Mouse (Mus musculus) neural tube, embryonic 14.5 days (tissue): ENCODE data around the gene Ndufa1. TPM values are rescaled to one million over a fixed set of nuclear protein-coding genes. Genes with fewer than 3 reads are reported as not detected.
"Not testable (repeated sequence)": the region's sequence is repeated elsewhere in the genome, so short reads cannot be mapped to it uniquely, and the experiment has no call there.

ENCODE experiments used
- ATAC-seq: fragments of 200-750 bp; cut with Nextera tagmentation; 2 replicates; pipeline ENCODE4 v1.8.0; 2017; ENCODE audit warnings: low read depth, mild to moderate bottlenecking, moderate TSS enrichment, moderate library complexity
- H3K27ac ChIP-seq: fragments of 300-500 bp; sonication (generic); 2 replicates; pipeline ENCODE4 v1.5.1; 2014; ENCODE audit warnings: low read depth, mild to moderate bottlenecking, control low read depth, low read length, moderate library complexity, mixed read lengths
- H3K27me3 ChIP-seq: fragments of 300-500 bp; sonication (generic); 2 replicates; pipeline ENCODE4 v1.6.1; 2014; ENCODE audit warnings: low read length; ENCODE audit not compliant: control insufficient read depth, insufficient read depth
- H3K36me3 ChIP-seq: fragments of 300-500 bp; sonication (generic); 2 replicates; pipeline ENCODE4 v1.6.1; 2014; ENCODE audit warnings: low read length, mixed read lengths; ENCODE audit not compliant: control insufficient read depth, insufficient read depth
- H3K4me1 ChIP-seq: fragments of 300-500 bp; sonication (generic); 2 replicates; pipeline ENCODE4 v1.6.1; 2014; ENCODE audit warnings: low read length; ENCODE audit not compliant: control insufficient read depth, insufficient read depth
- H3K4me2 ChIP-seq: fragments of 300-500 bp; sonication (generic); 2 replicates; pipeline ENCODE4 v1.6.1; 2014; ENCODE audit warnings: mild to moderate bottlenecking, low read depth, low read length, control low read depth
- H3K4me3 ChIP-seq: fragments of 300-500 bp; sonication (generic); 2 replicates; pipeline ENCODE4 v1.5.1; 2014; ENCODE audit warnings: low read depth, low read length, control low read depth, mixed read lengths
- H3K9ac ChIP-seq: fragments of 300-500 bp; sonication (generic); replicated peaks from 2 replicates; pipeline ENCODE4 v1.6.1; 2014; ENCODE audit warnings: low read depth, mild to moderate bottlenecking, control low read depth, low read length, mixed read lengths
- H3K9me3 ChIP-seq: fragments of 300-500 bp; sonication (generic); 2 replicates; pipeline ENCODE4 v1.6.1; 2016; ENCODE audit warnings: low read length; ENCODE audit not compliant: control insufficient read depth
- WGBS: fragments of 180-500 bp; shearing (Covaris S2); extraction: QIAGEN DNeasy Blood & Tissue Kit; methylation state at CpG from one replicate; pipeline ENCODE4 v1.1.7; 2014; 5-methylcytosine and 5-hydroxymethylcytosine counted together
- polyA plus RNA-seq: library from polyadenylated mRNA; unstranded; fragments of >200 nt; fragmentation: Nextera tagmentation; extraction: Ambion mirVana; gene quantifications from 2 replicates; pipeline ENCODE4 v1.2.1, GENCODE M21; 2014

Gene Ndufa1
- polyA plus RNA-seq, 1 experiment from 2014 or later = 844 TPM

DNA sequence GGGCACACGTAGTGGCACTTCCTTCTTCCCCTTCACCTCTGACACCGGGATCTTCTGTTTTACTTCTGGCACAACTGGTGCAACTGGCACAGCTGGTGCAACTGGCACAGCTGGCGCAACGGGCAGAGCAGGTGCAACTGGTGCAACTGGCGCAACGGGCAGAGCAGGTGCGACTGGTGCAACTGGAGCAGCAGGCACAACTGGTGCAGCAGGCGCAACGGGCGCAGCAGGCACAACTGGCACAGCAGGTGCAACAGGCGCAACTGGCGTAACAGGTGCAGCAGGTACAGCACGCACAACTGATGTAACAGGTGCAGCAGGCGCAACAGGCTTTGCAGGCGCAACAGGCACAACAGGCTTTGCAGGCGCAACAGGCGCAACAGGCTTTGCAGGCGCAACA lies 27.8 kb downstream of the Ndufa1 start:
- no peak for ATAC-seq
- Histone ChIP-seq H3K4me1 (no peaks in the 10 kb centered on the region), H3K27me3 (no peaks in the 10 kb centered on the region), H3K4me2 (no peak overlapping the region), H3K9ac (no peak overlapping the region), H3K9me3 (no peaks in the 10 kb centered on the region), H3K4me3 (no peak overlapping the region), H3K27ac (no peak overlapping the region), H3K36me3 (no peaks in the 10 kb centered on the region)
- 76% methylated on average over 17 of the region's 18 CpGs for WGBS

DNA sequence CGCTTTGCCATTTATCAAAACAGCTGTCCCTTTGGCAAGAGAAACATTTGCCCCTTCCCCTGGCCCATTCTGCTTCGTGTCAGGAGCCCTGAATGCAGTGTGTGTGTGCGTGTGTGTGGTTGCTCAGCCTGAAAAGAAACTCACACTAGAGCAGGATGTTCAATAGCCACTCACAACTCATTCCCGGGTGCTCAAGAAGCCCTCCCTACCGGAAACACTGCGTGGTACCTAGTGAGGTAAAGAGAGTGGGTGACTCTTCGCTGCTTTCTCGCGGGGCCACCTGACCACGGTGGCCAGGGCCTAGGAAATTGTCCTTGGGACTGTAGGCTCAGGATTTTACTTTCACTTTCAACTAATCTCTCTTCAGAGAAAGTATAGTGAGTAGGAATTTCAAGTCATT lies 29.8 kb downstream of the Ndufa1 start:
- Histone ChIP-seq H3K4me2 (no peak overlapping the region), H3K27me3 (no peaks in the 10 kb centered on the region), H3K27ac (no peak overlapping the region), H3K4me3 (no peak overlapping the region), H3K4me1 (no peaks in the 10 kb centered on the region), H3K9me3 (no peaks in the 10 kb centered on the region), H3K9ac (no peak overlapping the region), H3K36me3 (no peaks in the 10 kb centered on the region)
- ATAC-seq = no peak
- 79% methylated on average over 10 of the region's 10 CpGs for WGBS

DNA sequence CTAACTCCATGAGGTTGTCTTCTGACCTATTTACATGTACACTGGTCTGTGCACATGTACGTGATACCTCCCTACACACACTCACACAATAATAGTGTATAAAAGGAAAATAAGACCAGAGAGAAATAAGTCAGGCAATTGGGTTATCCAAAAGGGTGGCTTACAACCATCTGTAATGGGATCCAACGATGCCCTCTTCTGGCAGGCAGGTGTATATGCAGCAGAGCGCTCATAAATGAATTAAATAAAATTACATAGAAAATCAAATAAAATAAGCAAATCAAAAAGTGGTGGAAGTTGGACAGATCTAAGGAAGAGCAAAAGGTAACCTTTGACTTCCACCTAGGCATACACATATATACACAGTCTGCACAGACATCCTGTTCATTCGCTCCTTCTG lies 33.1 kb downstream of the Ndufa1 start:
- no peaks in the 10 kb centered on the region for H3K4me1 ChIP-seq
- H3K36me3 ChIP-seq = no peaks in the 10 kb centered on the region
- no peaks in the 10 kb centered on the region for H3K9me3 ChIP-seq
- H3K4me2 ChIP-seq = no peak overlapping the region
- no peaks in the 10 kb centered on the region for H3K27me3 ChIP-seq
- 66% methylated on average over 4 of the region's 4 CpGs for WGBS
- no peak for ATAC-seq
- no peak overlapping the region for H3K27ac ChIP-seq
- H3K4me3 ChIP-seq = no peak overlapping the region
- no peak overlapping the region for H3K9ac ChIP-seq

DNA sequence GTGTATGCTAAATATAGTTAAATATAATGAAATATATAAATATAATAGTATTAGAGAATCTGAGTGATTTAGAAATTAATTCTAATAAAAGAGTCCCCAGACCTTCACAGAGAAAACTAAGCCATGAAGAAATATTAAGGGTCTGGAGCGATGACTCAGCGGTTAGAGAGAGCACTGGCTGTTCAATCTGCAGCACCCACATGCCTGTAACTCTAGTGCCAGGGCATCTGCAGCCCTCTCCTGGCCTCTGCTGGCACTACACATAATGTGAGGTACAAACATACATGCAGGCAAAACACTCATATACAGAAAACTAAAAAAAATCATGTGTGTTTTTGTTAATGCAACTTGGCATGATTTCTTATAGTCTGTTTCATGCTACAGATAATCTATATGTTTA lies 46.0 kb downstream of the Ndufa1 start:
- Histone ChIP-seq H3K4me1 (no peaks in the 10 kb centered on the region), H3K4me2 (no peak overlapping the region), H3K36me3 (no peaks in the 10 kb centered on the region), H3K4me3 (no peak overlapping the region), H3K27me3 (no peaks in the 10 kb centered on the region), H3K9me3 (no peaks in the 10 kb centered on the region), H3K27ac (no peak overlapping the region), H3K9ac (no peak overlapping the region)
- no peak for ATAC-seq
- 93% methylated on average over 2 of the region's 2 CpGs for WGBS

DNA sequence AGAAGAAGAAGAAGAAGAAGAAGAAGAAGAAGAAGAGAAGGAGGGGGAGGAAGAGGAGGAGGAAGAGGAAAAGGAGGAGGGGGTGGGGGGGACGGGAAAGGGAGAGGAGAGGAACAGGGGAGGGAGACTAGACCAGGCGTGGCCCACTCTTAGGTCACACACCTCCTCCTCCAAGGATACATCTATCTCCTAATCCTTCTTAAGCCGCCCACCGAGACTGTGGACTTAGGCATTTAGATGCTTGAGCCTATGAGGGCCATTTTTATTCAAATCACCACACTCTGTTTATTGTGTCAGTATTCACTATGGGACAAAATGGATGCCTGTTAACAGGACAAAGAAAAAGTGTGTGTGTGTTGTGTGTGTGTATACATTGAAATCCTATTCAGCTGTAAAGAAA lies 46.5 kb downstream of the Ndufa1 start:
- H3K4me1 ChIP-seq, H3K4me2 ChIP-seq, H3K36me3 ChIP-seq, ATAC-seq, H3K9me3 ChIP-seq, H3K27me3 ChIP-seq, H3K4me3 ChIP-seq, H3K9ac ChIP-seq, H3K27ac ChIP-seq: not testable (repeated sequence)
- 67% methylated on average over 1 of the region's 4 CpGs for WGBS

DNA sequence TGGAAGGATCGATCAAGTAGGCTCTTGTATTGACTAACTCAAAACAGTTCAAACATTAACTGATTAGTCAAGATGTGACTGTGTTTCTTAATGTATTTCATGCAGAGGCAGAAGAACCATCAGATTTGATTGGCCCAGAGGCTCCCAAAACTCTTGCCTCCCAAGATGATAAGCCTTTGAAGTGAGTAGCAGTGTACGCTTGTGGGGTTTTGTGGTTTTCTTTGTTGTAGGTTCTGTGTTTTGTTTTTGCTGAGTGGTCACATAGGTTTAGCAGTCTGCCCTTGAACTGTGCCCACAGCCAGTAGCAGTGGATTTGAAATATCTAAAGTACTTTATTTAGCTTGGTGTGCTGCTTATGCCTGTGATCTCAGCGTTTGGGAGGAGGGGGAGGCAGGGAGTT lies 49.2 kb downstream of the Ndufa1 start:
- ATAC-seq = no peak
- Histone ChIP-seq H3K36me3 (no peaks in the 10 kb centered on the region), H3K9me3 (no peaks in the 10 kb centered on the region), H3K4me3 (no peak overlapping the region), H3K4me2 (no peak overlapping the region), H3K27me3 (no peaks in the 10 kb centered on the region), H3K9ac (no peak overlapping the region), H3K4me1 (no peaks in the 10 kb centered on the region), H3K27ac (no peak overlapping the region)
- 88% methylated on average over 3 of the region's 3 CpGs for WGBS

Other genes with a start within 250 kb of the Ndufa1 start
- gene Sept6, start 199.4 kb downstream of the Ndufa1 start, polyA plus RNA-seq = 79.6 and 82.8 TPM in 2 replicates
- gene Sowahd, start 142.3 kb downstream of the Ndufa1 start, polyA plus RNA-seq = not detected in 2 replicates
- gene Rpl39, start 105.8 kb downstream of the Ndufa1 start, polyA plus RNA-seq = 292 and 307 TPM in 2 replicates
- gene Upf3b, start 80.8 kb downstream of the Ndufa1 start, polyA plus RNA-seq = 32.4 and 33.6 TPM in 2 replicates
- gene Nkap, start 64.4 kb downstream of the Ndufa1 start, polyA plus RNA-seq = 31.3 and 32.7 TPM in 2 replicates
- gene Akap14, start 22.3 kb downstream of the Ndufa1 start, polyA plus RNA-seq = 0.29 and 0.48 TPM in 2 replicates
- gene Rnf113a1, start 82 bp upstream of the Ndufa1 start, polyA plus RNA-seq = 21.8 and 27.1 TPM in 2 replicates
- not detected in 2 replicates for gene Gm9, start 19.9 kb upstream of the Ndufa1 start, polyA plus RNA-seq
- not detected in 2 replicates for gene Rhox1, start 31.1 kb upstream of the Ndufa1 start, polyA plus RNA-seq
- gene Rhox2a, start 53.8 kb upstream of the Ndufa1 start, polyA plus RNA-seq = not detected in 2 replicates
- gene Rhox3a, start 58.8 kb upstream of the Ndufa1 start, polyA plus RNA-seq = not detected in 2 replicates
- gene Rhox4a, start 74.2 kb upstream of the Ndufa1 start, polyA plus RNA-seq = not detected in 2 replicates
- gene Rhox3a2, start 188.9 kb upstream of the Ndufa1 start, polyA plus RNA-seq = not detected in 2 replicates
- gene Rhox4a2, start 199.7 kb upstream of the Ndufa1 start, polyA plus RNA-seq = not detected in 2 replicates
- 0.36 TPM in 1 of 2 replicates, not detected in the other for gene Rhox2b, start 220.9 kb upstream of the Ndufa1 start, polyA plus RNA-seq
- not detected in 2 replicates for gene Rhox4b, start 241.3 kb upstream of the Ndufa1 start, polyA plus RNA-seq